Mouse (Mus musculus) Patski (cell line): ENCODE measurements around the gene Cfap69. TPM values are rescaled to one million over a fixed set of nuclear protein-coding genes. Genes with fewer than 3 reads are reported as not detected.

Experiments
- ATAC-seq: fragments of 100-300 bp; one replicate; pipeline ENCODE4 v1.8.0; 2021
- CTCF ChIA-PET: fragments of 350-600 bp; sonication (Branson Sonifier 250); formaldehyde crosslinking; loops from one replicate; lab custom pipeline; 2022; ENCODE audit warnings: inconsistent platforms; lab: Charles Lee
- POLR2A ChIA-PET: fragments of 350-600 bp; sonication (Branson Sonifier 250); formaldehyde crosslinking; loops from one replicate; lab custom pipeline; 2022; ENCODE audit warnings: antibody characterized with exemption, inconsistent platforms; lab: Charles Lee
- DNase-seq: peaks from one replicate; pipeline ENCODE4 v3.0.0-alpha.2; 2011; ENCODE audit warnings: low read depth, low spot score
- H3K27me3 ChIP-seq: fragments of 371-371 bp; one replicate; pipeline ENCODE4 v1.5.1; 2021
- CTCF ChIP-seq: fragments of 100-300 bp; IDR thresholded peaks from one replicate; pipeline ENCODE4 v1.5.1; 2021
- in situ Hi-C: fragments of 300-500 bp; cut with MboI; formaldehyde crosslinking; loops from 3 replicates; pipeline ENCODE4 v1.11.1; 2018; ENCODE audit warnings: low pct_unique_long_range_greater_than_20kb, mixed read lengths
- polyA plus RNA-seq: library from polyadenylated mRNA; unstranded; gene quantifications from one replicate; pipeline ENCODE4 v1.2.3, GENCODE M21; 2021

The Cfap69 gene
- polyA plus RNA-seq, 1 experiment from 2014 or later = 31.9 TPM

DNA sequence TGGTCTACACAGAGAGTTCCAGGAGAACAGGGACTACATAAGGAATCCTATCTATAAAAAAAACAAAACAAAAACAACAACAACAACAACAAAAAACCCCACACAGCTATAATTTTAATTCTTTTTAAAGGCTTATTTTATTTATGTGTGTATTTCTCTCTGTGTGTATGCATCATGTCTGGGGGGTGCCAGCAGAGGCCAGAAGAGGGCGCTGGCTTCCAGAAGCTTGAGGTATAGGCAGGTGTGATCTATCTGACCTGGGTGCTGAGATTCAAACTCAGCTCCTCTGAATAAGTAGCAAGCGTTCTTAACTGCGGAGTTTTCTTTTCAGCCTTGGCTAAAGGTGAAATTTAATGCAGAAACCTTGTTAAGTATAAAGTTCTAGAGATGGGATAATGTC lies 76.4 kb downstream of the Cfap69 start:
- POLR2A ChIA-PET = no interaction called here
- in situ Hi-C loops = no loop called here
- DNase-seq = no peak
- no peaks in the 10 kb centered on the region for H3K27me3 ChIP-seq
- peak; percentile 28 for TF ChIP-seq CTCF
- CTCF ChIA-PET = interaction anchor here (0.9 to 2.1 kb wide), 4 partner anchors 13 to 25 kb away, joined by 3 to 6 read pairs (median 4); no protein-coding TSS in a partner anchor
- no peak for ATAC-seq

DNA sequence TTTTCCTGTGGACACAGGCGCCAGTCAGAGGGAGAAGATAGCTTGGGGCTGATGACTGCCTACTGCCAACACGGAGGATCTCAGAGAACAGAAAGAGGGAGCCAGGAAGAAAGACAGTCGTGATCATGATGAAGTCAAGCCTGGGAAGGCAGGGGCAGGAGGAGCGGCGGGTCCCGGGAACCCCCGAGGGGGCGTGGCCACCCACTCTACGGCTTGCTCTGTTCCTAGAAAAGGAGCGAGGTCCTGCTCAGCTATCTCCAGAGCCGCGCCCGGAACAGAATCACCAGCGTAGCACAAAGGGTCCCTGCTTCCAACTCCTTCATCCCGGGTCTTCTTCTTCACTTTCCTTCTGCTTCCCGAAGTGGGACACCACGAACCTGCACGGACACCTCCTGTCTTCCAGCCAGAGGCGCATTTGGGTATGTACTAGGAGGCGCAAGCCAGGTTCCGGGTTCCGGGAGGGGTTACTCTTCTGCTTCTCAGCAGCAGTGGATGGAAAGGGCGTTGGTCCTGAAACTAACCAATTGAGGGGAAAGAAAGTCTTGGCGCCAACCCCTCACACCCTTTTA lies 90.2 kb downstream of the Cfap69 start, which contains the start of gene Gm8773:
Gene Gm8773 (plus strand): TSS at position 51 of the 569 bp plus-strand sequence.
- in situ Hi-C loops = no loop called here
- CTCF ChIA-PET = interaction anchor here (1.0 to 1.3 kb wide), 2 partner anchors 13 to 34 kb away, joined by 3 to 4 read pairs; no protein-coding TSS in a partner anchor
- H3K27me3 ChIP-seq = no peaks in the 10 kb centered on the region
- ATAC-seq = peak; percentile 82
- POLR2A ChIA-PET = no interaction called here
- no peak for DNase-seq
- no peak for TF ChIP-seq CTCF

DNA sequence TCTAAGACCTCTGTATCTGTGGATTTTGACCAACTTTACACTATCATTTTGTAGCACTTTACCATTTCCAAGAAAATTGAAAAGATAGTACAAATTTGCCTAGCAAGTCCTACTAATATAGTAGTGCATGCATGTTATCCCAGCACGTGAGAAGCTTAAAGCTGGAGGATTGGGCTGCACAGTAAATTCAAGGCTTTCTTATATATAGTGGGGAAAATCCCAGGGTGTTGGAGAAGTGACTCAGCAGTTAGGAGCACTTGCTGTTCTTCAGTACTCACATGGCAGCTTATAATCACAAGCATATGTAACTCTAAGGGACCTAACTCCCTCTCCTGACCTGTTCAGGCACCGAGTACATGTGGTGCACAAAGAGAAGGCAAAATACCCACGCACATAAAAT lies 101.6 kb downstream of the Cfap69 start:
- ChIA-PET POLR2A (no interaction called here), CTCF (interaction anchor here (0.9 to 1.5 kb wide), 3 partner anchors 8 to 29 kb away, joined by 3 to 4 read pairs (median 3); no protein-coding TSS in a partner anchor)
- DNase-seq (no peak), ATAC-seq (no peak)
- H3K27me3 ChIP-seq = no peaks in the 10 kb centered on the region
- no peak for TF ChIP-seq CTCF
- in situ Hi-C loops = no loop called here

DNA sequence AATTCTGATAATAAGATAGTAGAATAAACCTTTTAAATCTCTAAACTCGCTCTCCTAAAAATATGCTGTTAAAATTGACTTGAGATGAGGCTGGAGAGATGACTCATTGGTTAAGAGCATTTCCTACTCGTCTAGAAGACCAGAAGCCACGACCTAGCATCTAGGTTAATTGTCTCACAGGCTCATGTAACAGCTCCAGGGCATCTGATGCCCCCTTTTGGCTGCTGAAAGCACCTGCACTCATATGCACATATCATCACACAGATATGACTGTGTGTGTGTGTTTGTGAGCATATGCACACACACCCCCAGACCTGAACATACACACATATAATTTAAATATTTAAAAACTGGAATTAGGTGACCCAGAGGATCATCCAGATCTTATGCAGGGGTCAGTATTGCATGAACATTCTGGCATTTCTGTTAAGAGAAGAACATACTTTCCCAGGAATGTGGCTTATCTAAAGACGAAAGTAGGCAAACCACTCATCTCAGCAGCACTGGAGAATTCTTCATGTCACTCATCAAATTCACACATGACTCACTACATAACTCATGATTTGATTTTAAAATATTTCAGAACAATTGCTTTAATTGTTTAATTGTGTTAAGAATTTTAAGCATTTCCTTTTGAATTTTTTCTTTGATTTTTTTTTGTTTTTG lies 102.9 kb downstream of the Cfap69 start:
- in situ Hi-C loops = no loop called here
- TF ChIP-seq CTCF = peak; percentile 50
- CTCF ChIA-PET = interaction anchor here (1.4 kb wide), 1 partner anchor 9 kb away, joined by 4 read pairs; no protein-coding TSS in a partner anchor
- no peak for ATAC-seq
- DNase-seq = no peak
- POLR2A ChIA-PET = interaction anchor here (0.7 kb wide), 1 partner anchor 185 kb away, joined by 3 read pairs; no protein-coding TSS in a partner anchor
- H3K27me3 ChIP-seq = no peaks in the 10 kb centered on the region

DNA sequence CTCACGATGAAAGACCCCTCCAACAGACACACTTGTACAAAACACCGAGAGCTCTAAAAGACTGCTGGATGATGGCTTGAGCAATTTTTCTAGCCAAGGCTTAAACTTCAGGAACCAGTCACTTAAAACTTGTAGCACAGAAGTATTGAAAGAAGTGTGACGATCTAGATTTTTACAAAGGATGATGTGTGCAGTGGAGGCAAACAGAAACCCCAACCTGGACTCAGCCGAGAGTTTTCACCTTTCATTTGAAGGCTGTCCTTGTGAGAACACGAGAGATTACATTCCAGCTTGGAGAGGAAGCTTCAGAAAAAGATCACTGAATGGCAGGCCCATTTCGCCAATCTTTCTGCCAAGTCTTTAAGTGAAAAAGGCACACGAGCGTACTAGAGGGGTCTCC lies 104.2 kb downstream of the Cfap69 start:
- H3K27me3 ChIP-seq = no peaks in the 10 kb centered on the region
- in situ Hi-C loops = no loop called here
- ATAC-seq (peak; percentile 23), DNase-seq (no peak)
- TF ChIP-seq CTCF = no peak
- ChIA-PET CTCF (interaction anchor here (1.3 to 1.4 kb wide), 2 partner anchors 13 to 157 kb away, joined by 3 read pairs; no protein-coding TSS in a partner anchor), POLR2A (interaction anchor here (0.9 to 1.6 kb wide), 5 partner anchors 23 to 188 kb away, joined by 3 to 4 read pairs (median 3); no protein-coding TSS in a partner anchor)

DNA sequence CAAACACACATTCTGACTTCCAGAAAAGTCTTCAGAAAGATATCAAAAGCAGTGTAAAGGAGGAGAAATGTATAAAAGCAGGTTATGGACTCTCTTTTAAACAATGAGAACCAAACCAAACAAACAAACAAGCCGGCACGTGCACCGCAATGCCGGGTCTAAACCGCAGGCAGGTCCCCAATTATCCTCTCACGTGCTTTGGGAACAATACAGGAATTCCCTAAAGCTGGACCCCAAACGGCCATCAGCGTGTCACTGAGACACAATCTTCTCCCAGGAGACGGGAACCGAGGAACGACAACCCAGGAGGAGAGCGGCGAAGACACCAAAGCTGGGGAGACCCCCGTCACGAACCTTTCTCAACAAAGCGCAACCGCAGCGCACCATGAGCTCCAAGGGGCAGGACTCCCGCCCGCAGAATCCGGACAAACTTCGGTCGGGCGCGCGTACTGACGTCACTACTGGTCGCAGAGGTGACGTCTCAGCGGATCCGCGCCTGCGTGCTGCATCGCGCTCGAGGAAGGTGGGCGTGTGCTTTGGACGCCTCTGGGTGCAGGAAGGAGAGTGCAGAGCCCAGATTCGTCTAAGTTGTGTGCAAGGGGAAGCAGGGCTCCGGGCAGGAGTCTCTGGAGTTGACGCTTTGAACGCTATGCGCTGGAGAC lies 104.8 kb downstream of the Cfap69 start, which contains the start of gene Gtpbp10:
Gene Gtpbp10 (minus strand): TSS at position 460 of the 662 bp plus-strand sequence.
- DNase-seq = peak; percentile 66
- no peaks in the 10 kb centered on the region for H3K27me3 ChIP-seq
- ChIA-PET CTCF (interaction anchor here (1.3 to 1.7 kb wide), 4 partner anchors 10 to 157 kb away, joined by 3 to 4 read pairs (median 4); no protein-coding TSS in a partner anchor), POLR2A (interaction anchor here (0.9 to 1.6 kb wide), 6 partner anchors 20 to 189 kb away, joined by 3 to 4 read pairs (median 3); no protein-coding TSS in a partner anchor)
- TF ChIP-seq CTCF = no peak
- in situ Hi-C loops = no loop called here
- ATAC-seq = peak; percentile 96

DNA sequence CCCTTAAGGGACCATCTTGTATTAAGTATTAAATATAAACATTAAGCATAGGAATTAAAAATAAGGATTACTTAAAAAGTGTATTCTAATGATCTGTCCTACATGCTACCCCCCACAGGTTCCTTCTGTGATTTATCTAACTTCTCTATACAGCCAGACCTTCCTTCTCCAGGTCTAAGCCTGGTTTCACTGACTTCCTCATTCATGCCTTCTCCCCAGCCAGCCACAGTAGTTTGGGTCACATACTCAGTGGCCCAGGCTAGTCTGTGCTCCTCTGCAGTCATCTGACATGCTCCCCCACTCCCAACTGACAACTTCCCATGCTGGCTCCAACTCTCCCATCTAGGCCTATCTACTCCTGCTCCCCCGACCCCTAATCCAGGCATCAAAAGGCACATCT lies 112.9 kb downstream of the Cfap69 start:
- ATAC-seq (no peak), DNase-seq (no peak)
- POLR2A ChIA-PET = no interaction called here
- no peaks in the 10 kb centered on the region for H3K27me3 ChIP-seq
- CTCF ChIA-PET = no interaction called here
- in situ Hi-C loops = no loop called here
- TF ChIP-seq CTCF = no peak

DNA sequence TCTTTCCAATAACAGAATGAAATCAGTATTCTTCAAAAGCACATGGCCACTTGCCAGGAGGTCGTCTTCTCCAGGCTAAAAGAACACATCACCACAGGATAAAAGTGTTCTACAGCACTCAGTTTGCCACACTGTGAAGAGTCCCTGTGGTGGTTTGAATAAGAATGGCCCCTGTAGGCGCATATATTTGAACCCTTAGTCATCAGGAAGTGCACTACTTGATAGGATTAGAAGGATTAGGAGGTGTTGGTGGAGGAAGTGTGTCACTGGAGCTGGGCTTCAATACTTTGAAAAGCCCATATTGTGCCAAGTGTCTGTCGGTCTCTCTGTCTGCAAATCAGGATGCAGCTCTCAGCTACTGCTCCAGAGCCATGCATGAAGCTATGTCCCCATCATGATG lies 123.7 kb downstream of the Cfap69 start:
- no peaks in the 10 kb centered on the region for H3K27me3 ChIP-seq
- CTCF ChIA-PET = interaction anchor here (1.4 to 2.6 kb wide), 3 partner anchors 9 to 33 kb away, joined by 3 to 8 read pairs (median 4); no protein-coding TSS in a partner anchor
- in situ Hi-C loops = no loop called here
- DNase-seq (peak; percentile 35), ATAC-seq (peak; percentile 93)
- POLR2A ChIA-PET = no interaction called here
- no peak for TF ChIP-seq CTCF

DNA sequence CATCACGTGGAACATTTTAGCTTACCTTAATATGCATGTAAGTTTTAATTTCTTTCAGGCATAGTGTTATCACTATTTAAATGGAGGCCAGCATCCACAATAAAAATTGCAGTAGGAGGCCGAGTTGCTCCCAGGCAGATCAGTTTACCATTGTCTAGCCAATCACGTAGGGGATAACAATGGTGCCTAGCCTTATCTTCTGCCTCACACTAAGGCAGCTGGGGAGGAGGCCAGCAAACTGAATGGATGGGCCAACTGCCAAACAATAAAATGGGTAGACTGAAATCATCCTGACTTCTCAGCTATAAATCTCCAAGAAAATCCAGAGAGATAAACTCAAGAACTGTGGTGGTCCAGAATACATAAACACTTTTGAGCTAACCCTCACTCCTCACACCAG lies 124.3 kb downstream of the Cfap69 start:
- in situ Hi-C loops = no loop called here
- H3K27me3 ChIP-seq = no peaks in the 10 kb centered on the region
- DNase-seq (no peak), ATAC-seq (no peak)
- ChIA-PET POLR2A (no interaction called here), CTCF (interaction anchor here (1.4 to 1.8 kb wide), 2 partner anchors 10 to 33 kb away, joined by 3 to 4 read pairs; no protein-coding TSS in a partner anchor)
- TF ChIP-seq CTCF = no peak

DNA sequence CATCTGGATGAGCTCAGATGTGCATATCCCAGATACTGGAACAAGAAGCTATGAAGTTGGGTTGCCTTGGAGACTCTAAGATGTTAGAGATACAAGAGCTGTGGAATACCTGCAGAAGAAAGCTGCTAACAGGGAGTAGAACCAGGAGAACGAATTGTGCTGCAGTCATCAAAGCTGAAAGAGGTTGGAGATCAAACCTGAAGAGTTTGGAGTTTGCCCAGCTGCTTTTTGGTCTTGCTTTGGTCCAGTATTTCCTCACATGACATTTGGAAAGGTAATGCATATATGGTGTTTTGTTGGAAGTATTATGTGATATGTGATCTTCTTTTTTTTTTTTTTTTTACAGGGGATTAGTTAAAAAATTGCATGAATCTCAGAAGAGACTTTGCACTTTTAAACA lies 127.9 kb downstream of the Cfap69 start:
- CTCF ChIA-PET = interaction anchor here (0.8 kb wide), 1 partner anchor 14 kb away, joined by 4 read pairs; no protein-coding TSS in a partner anchor
- DNase-seq = no peak
- POLR2A ChIA-PET = no interaction called here
- in situ Hi-C loops = no loop called here
- ATAC-seq = no peak
- TF ChIP-seq CTCF = no peak
- H3K27me3 ChIP-seq = no peaks in the 10 kb centered on the region
